Mouse (Mus musculus) testis, adult 2 months (tissue): ENCODE measurements around the gene Arf1.

Source experiments
- CTCF ChIP-seq: fragments of 200-500 bp; IDR thresholded peaks from 2 replicates; pipeline ENCODE4 v1.5.1; 2012; ENCODE audit warnings: low read depth, mild to moderate bottlenecking, inconsistent platforms, low read length, moderate library complexity; ENCODE audit not compliant: control insufficient read depth, insufficient read depth, insufficient replicate concordance
- POLR2A ChIP-seq: fragments of 200-500 bp; IDR thresholded peaks from 2 replicates; pipeline ENCODE4 v1.6.1; 2012; ENCODE audit warnings: low read depth, mild to moderate bottlenecking, inconsistent platforms, low read length, moderate library complexity; ENCODE audit not compliant: control insufficient read depth

DNA sequence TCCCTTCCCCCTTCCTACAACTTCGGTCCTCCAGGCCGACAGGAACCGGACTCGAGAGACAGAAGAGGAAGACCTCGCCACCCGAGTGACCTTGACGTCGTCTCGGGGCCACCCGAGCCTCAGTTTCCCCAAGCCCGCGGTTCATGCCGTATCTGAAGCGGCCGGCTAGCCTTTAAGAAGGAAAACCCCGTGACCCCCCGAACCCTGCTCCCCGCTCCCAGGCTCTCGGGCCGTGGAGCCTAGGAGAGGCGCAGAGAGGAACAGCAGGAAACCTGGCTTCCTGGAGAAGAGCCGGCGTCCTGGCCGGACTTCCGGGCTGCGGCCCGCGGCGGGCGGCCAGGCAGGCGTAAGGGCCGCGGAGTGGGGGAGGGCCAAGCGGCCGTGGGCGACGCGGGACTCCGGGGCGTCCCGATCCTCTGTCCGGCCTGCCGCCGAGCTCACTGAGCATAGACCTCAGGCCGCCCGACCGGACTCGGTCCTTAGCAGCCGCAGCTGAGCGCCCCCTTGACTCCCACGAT lies 407 bp downstream of the Arf1 start:
- no peak for TF ChIP-seq CTCF
- TF ChIP-seq POLR2A: no peak
